Mouse (Mus musculus) hindbrain, embryonic 11.5 days (tissue): ENCODE measurements around the gene Dcst2. TPM values are rescaled to one million over a fixed set of nuclear protein-coding genes. Genes with fewer than 3 reads are reported as not detected.
A peak's percentile ranks its signal among the peaks of the same experiment; 100 is the strongest.

ENCODE experiments used
- ATAC-seq: fragments of 200-750 bp; cut with Nextera tagmentation; 2 replicates; pipeline ENCODE4 v1.8.0; 2017; ENCODE audit warnings: mild to moderate bottlenecking, moderate TSS enrichment, moderate library complexity; ENCODE audit not compliant: low FRiP score
- DNase-seq: peaks from one replicate; pipeline ENCODE4 v3.0.0-alpha.2; 2015; ENCODE audit warnings: low spot score
- H3K27ac ChIP-seq: fragments of 300-500 bp; sonication (generic); 2 replicates; pipeline ENCODE4 v1.5.1; 2014; ENCODE audit warnings: mild to moderate bottlenecking, low read depth, low read length
- H3K27me3 ChIP-seq: fragments of 300-500 bp; sonication (generic); 2 replicates; pipeline ENCODE4 v1.6.1; 2014; ENCODE audit warnings: mild to moderate bottlenecking, low read length, moderate library complexity, mixed read lengths; ENCODE audit not compliant: control insufficient read depth, insufficient read depth
- H3K36me3 ChIP-seq: fragments of 300-500 bp; sonication (generic); 2 replicates; pipeline ENCODE4 v1.6.1; 2014; ENCODE audit warnings: mild to moderate bottlenecking, low read length, moderate library complexity, mixed read lengths; ENCODE audit not compliant: control insufficient read depth, insufficient read depth
- H3K4me1 ChIP-seq: fragments of 300-500 bp; sonication (generic); replicated peaks from 2 replicates; pipeline ENCODE4 v1.6.1; 2014; ENCODE audit warnings: low read length, mixed read lengths; ENCODE audit not compliant: control insufficient read depth, insufficient read depth
- H3K4me2 ChIP-seq: fragments of 300-500 bp; sonication (generic); replicated peaks from 2 replicates; pipeline ENCODE4 v1.6.1; 2014; ENCODE audit warnings: mild to moderate bottlenecking, low read depth, low read length
- H3K4me3 ChIP-seq: fragments of 300-500 bp; sonication (generic); 2 replicates; pipeline ENCODE4 v1.5.1; 2014; ENCODE audit warnings: low read depth, low read length
- H3K9ac ChIP-seq: fragments of 300-500 bp; sonication (generic); 2 replicates; pipeline ENCODE4 v1.6.1; 2014; ENCODE audit warnings: low read depth, low read length
- H3K9me3 ChIP-seq: fragments of 300-500 bp; sonication (generic); 2 replicates; pipeline ENCODE4 v1.6.1; 2016; ENCODE audit warnings: low read length; ENCODE audit not compliant: control insufficient read depth
- WGBS: fragments of 180-500 bp; shearing (Covaris S2); extraction: QIAGEN DNeasy Blood & Tissue Kit; methylation state at CpG from one replicate; pipeline ENCODE4 v1.1.7; 2014; 5-methylcytosine and 5-hydroxymethylcytosine counted together
- polyA plus RNA-seq: library from polyadenylated mRNA; unstranded; fragments of >200 nt; fragmentation: Nextera tagmentation; extraction: Ambion mirVana; gene quantifications from 2 replicates; pipeline ENCODE4 v1.2.1, GENCODE M21; 2014

Gene Dcst2
- polyA plus RNA-seq, 1 experiment from 2014 or later = 0.14 TPM

- H3K9ac ChIP-seq = peak overlapping the region; percentile 36; the same call in 1 of the 2 replicates
- 0% methylated on average over 16 of the region's 24 CpGs for WGBS
- peak; percentile 43 for DNase-seq
- H3K27ac ChIP-seq = no peak overlapping the region
- no peak for ATAC-seq
- peak overlapping the region; percentile 47 for H3K4me3 ChIP-seq
- peaks cover 16% of the 10 kb centered on the region for H3K27me3 ChIP-seq
- peaks cover 25% of the 10 kb centered on the region for H3K4me1 ChIP-seq
- H3K9me3 ChIP-seq = no peaks in the 10 kb centered on the region
- peak overlapping the region; percentile 97 for H3K4me2 ChIP-seq
- no peaks in the 10 kb centered on the region for H3K36me3 ChIP-seq
These were observed 31.1 kb downstream of the Dcst2 start for GRCm38 (mm10) chr3:89392871-89393311.

GRCm38 (mm10) chr3:89393605-89394004 is 31.8 kb downstream of the Dcst2 start:
- Histone ChIP-seq H3K4me2 (peak overlapping the region; percentile 97), H3K4me1 (peaks cover 25% of the 10 kb centered on the region), H3K27me3 (peaks cover 16% of the 10 kb centered on the region), H3K9me3 (no peaks in the 10 kb centered on the region), H3K27ac (peak overlapping the region; percentile 77), H3K4me3 (peak overlapping the region; percentile 47), H3K36me3 (no peaks in the 10 kb centered on the region), H3K9ac (peak overlapping the region; percentile 55)
- peak; percentile 94 for ATAC-seq
- under 1% methylated on average over 15 of the region's 15 CpGs for WGBS
- peak; percentile 94 for DNase-seq

GRCm38 (mm10) chr3:89394006-89394893 is 32.5 kb downstream of the Dcst2 start, which contains the start of gene Zbtb7b:
Zbtb7b (minus strand) TSS chr3:89394776.
- Histone ChIP-seq H3K27me3 (peaks cover 16% of the 10 kb centered on the region), H3K4me3 (peak within 1 kb of the TSS; percentile 46), H3K9ac (peak within 1 kb of the TSS; percentile 55), H3K27ac (peak within 1 kb of the TSS; percentile 77), H3K36me3 (no peaks in the 10 kb centered on the region), H3K4me1 (peaks cover 25% of the 10 kb centered on the region), H3K9me3 (no peaks in the 10 kb centered on the region), H3K4me2 (peak within 1 kb of the TSS; percentile 95)
- DNase-seq = peak; percentile 76
- WGBS = under 1% methylated on average over 41 of the region's 42 CpGs
- peak; percentile 66 for ATAC-seq

GRCm38 (mm10) chr3:89394894-89395256 is 33.1 kb downstream of the Dcst2 start:
- H3K4me2 ChIP-seq = peak overlapping the region; percentile 95
- no peaks in the 10 kb centered on the region for H3K9me3 ChIP-seq
- H3K9ac ChIP-seq = no peak overlapping the region
- H3K27me3 ChIP-seq = peaks cover 16% of the 10 kb centered on the region
- WGBS = under 1% methylated on average over 12 of the region's 12 CpGs
- peak; percentile 9; the same call in 1 of the 2 replicates for ATAC-seq
- peak overlapping the region; percentile 46 for H3K4me3 ChIP-seq
- H3K27ac ChIP-seq = no peak overlapping the region
- no peaks in the 10 kb centered on the region for H3K36me3 ChIP-seq
- peaks cover 25% of the 10 kb centered on the region for H3K4me1 ChIP-seq
- peak; percentile 86 for DNase-seq

- Histone ChIP-seq H3K27ac (no peak overlapping the region), H3K4me2 (peak overlapping the region; percentile 95), H3K4me3 (peak overlapping the region; percentile 46; the same call in 1 of the 2 replicates), H3K9ac (no peak overlapping the region), H3K4me1 (peaks cover 25% of the 10 kb centered on the region), H3K9me3 (no peaks in the 10 kb centered on the region), H3K27me3 (peaks cover 16% of the 10 kb centered on the region), H3K36me3 (no peaks in the 10 kb centered on the region)
- ATAC-seq = no peak
- DNase-seq = no peak
- WGBS = 2% methylated on average over 10 of the region's 10 CpGs
These were observed 33.6 kb downstream of the Dcst2 start for GRCm38 (mm10) chr3:89395419-89395805.

- whole genome bisulfite sequencing = under 1% methylated on average over 38 of the region's 44 CpGs
- ATAC-seq (no peak), DNase-seq (peak; percentile 83)
- Histone ChIP-seq H3K9ac (peak overlapping the region; percentile 35; the same call in 1 of the 2 replicates), H3K27me3 (peaks cover 16% of the 10 kb centered on the region), H3K27ac (no peak overlapping the region), H3K4me3 (peak overlapping the region; percentile 36), H3K4me1 (peaks cover 21% of the 10 kb centered on the region), H3K9me3 (no peaks in the 10 kb centered on the region), H3K36me3 (no peaks in the 10 kb centered on the region), H3K4me2 (peak overlapping the region; percentile 95)
These were observed 34.3 kb downstream of the Dcst2 start for GRCm38 (mm10) chr3:89395806-89396653.

- Histone ChIP-seq H3K27ac (no peak overlapping the region), H3K4me2 (peak overlapping the region; percentile 94; the same call in 1 of the 2 replicates), H3K4me3 (peak overlapping the region; percentile 36), H3K9me3 (no peaks in the 10 kb centered on the region), H3K27me3 (peaks cover 16% of the 10 kb centered on the region), H3K9ac (no peak overlapping the region), H3K36me3 (no peaks in the 10 kb centered on the region), H3K4me1 (peaks cover 15% of the 10 kb centered on the region)
- WGBS = 2% methylated on average over 4 of the region's 4 CpGs
- ATAC-seq (no peak), DNase-seq (no peak)
These were observed 34.9 kb downstream of the Dcst2 start for GRCm38 (mm10) chr3:89396654-89397005.

- Histone ChIP-seq H3K36me3 (no peaks in the 10 kb centered on the region), H3K9ac (no peak overlapping the region), H3K27me3 (no peaks in the 10 kb centered on the region), H3K4me1 (no peaks in the 10 kb centered on the region), H3K4me3 (no peak overlapping the region), H3K9me3 (no peaks in the 10 kb centered on the region), H3K4me2 (no peak overlapping the region), H3K27ac (no peak overlapping the region)
- ATAC-seq = no peak
- WGBS = 89% methylated on average over 7 of the region's 7 CpGs
- no peak for DNase-seq
These were observed 39.6 kb downstream of the Dcst2 start for GRCm38 (mm10) chr3:89401329-89401728.
